Mouse (Mus musculus) monocyte, adult 59 days (primary cell): Measurements from ENCODE around the gene Map4k1. TPM values are rescaled to one million over a fixed set of nuclear protein-coding genes. Genes with fewer than 3 reads are reported as not detected.

Experiments used
- total RNA-seq, 2 experiments: library from RNA; stranded (reverse); gene quantifications; one replicate each; pipeline ENCODE4 v1.2.4; 2023

Map4k1 gene
- total RNA-seq: 10 to 100 TPM; 78.6 to 81.8 TPM

DNA sequence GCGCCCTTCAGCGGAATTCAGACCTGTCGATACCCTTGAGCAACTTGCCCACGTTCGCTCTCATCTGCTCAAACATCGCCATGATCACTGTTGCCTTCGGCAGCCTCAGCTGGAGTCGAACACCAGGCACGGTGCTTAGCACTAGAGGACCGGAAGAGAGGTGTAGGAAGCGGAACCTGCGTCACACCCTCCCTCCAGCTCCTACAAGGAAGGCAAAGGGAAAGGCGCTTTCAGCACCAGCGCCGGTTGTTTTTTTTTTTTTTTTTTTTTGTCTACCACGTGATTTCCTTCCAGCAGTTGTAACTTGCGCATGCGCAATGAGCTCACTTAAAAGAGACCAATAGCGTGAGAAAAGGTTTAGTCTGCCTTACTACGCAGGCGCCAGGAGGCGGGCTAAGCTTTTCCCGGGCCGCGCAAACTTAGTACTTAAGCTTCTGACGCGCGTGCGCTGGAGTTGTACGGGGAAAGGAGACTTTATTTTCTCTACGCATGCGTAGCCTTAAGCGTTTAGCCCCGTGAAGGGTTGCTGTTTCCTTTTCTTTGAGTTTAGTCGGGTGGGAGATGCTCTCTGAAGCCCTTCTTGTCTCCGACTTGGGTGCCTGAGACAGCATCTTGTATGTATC lies at the start of gene Map4k1, which contains the start of gene Eif3k:
Gene Map4k1, plus strand, starts transcription at position 400 of the 623 bp plus-strand sequence.
Gene Eif3k, minus strand, starts transcription at position 214 of the 623 bp plus-strand sequence.

DNA sequence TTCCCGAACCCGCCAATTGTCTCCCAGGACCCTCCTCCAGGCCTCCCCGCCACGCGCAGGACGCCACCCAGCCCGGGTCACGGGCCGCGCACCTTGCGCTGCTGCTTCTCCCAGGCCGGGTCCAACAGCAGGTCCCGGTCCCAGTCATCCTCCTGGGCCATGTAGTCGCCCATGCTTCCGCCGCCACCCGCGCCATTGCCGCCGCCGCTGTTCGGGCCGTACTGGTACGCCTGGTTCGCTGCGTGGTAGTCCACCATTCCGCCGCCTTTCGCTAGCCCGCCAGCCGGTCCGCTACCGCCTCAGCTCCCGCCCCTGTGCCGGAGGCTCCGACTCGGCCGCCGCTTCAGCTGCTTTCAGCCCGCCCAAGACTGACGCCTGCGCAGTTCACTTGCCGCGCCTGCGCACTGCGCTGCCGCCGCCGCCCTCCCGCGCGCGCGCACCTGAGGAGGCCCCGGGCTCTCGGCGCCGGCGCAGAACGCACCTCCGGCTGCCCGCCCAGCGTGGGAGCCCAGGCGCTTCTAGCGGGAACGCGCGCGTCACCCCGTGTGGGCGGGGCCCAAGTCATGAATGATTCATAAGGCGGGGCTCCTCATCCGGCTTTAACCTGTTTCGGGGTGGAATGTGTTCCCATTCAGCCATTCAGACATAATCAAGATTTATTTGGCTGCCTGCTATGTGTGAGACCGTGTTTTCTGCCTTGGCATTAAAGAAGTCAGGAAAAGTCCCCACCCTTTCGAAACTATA lies 19.8 kb upstream of the Map4k1 start, which contains the start of gene Actn4:
Gene Actn4, minus strand, starts transcription at position 414 of the 744 bp plus-strand sequence.

Other genes starting within 250 kb of the Map4k1 start
- 10 to 100 TPM; 19.5 to 25.1 TPM for gene Mrps12, start 240.2 kb upstream of the Map4k1 start, total RNA-seq
- gene Sars2, start 240.1 kb upstream of the Map4k1 start, total RNA-seq: 10 to 100 TPM in 1 of 2 experiments, 1 to 10 TPM in 1; 8.9 to 12.5 TPM
- not detected for gene Ccer2, start 225.9 kb upstream of the Map4k1 start, total RNA-seq
- gene Sirt2, start 215.3 kb upstream of the Map4k1 start, total RNA-seq: 100 to 1,000 TPM in 1 of 2 experiments, 10 to 100 TPM in 1; 95.2 to 113 TPM
- gene Nfkbib, start 214.5 kb upstream of the Map4k1 start, total RNA-seq: 100 to 1,000 TPM; 127 to 137 TPM
- gene Rinl, start 193.1 kb upstream of the Map4k1 start, total RNA-seq: 10 to 100 TPM; 16.0 to 20.8 TPM
- gene Hnrnpl, start 173.5 kb upstream of the Map4k1 start, total RNA-seq: 100 to 1,000 TPM; 416 to 451 TPM
- gene Ech1, start 156.8 kb upstream of the Map4k1 start, total RNA-seq: 10 to 100 TPM; 68.4 to 69.6 TPM
- gene Lgals4, start 148.2 kb upstream of the Map4k1 start, total RNA-seq: 1 to 10 TPM; 3.2 to 3.9 TPM
- 1 to 10 TPM in 1 of 2 experiments, not detected in 1; 1.2 TPM for gene Lgals7, start 118.2 kb upstream of the Map4k1 start, total RNA-seq
- gene Capn12, start 100.6 kb upstream of the Map4k1 start, total RNA-seq: not detected
- 100 to 1,000 TPM; 108 to 133 TPM for gene Actn4, start 19.7 kb upstream of the Map4k1 start, total RNA-seq
- 100 to 1,000 TPM; 279 to 296 TPM for gene Eif3k, start 186 bp upstream of the Map4k1 start, total RNA-seq
- gene Ryr1, start 143.1 kb downstream of the Map4k1 start, total RNA-seq: under 1 TPM; 0.47 to 0.79 TPM
- 100 to 1,000 TPM; 193 to 206 TPM for gene Rasgrp4, start 152.8 kb downstream of the Map4k1 start, total RNA-seq
- gene Fam98c, start 174.2 kb downstream of the Map4k1 start, total RNA-seq: 10 to 100 TPM; 39.8 to 46.9 TPM
- gene Ggn, start 188.2 kb downstream of the Map4k1 start, total RNA-seq: 1 to 10 TPM in 1 of 2 experiments, under 1 TPM in 1; 0.50 to 1.2 TPM
- 1 to 10 TPM; 2.9 to 3.6 TPM for gene Spred3, start 188.4 kb downstream of the Map4k1 start, total RNA-seq
- gene Psmd8, start 198.7 kb downstream of the Map4k1 start, total RNA-seq: 100 to 1,000 TPM; 279 to 291 TPM
- 1 to 10 TPM; 4.6 to 5.2 TPM for gene Catsperg1, start 232.0 kb downstream of the Map4k1 start, total RNA-seq